Mouse (Mus musculus): ENCODE results near the gene Ccdc163. TPM values are rescaled to one million over a fixed set of nuclear protein-coding genes. Genes with fewer than 3 reads are reported as not detected.
"Not testable (repeated sequence)": the region's sequence is repeated elsewhere in the genome, so short reads cannot be mapped to it uniquely, and the experiment has no call there.

Gene Ccdc163
- polyA plus RNA-seq, 1 experiment from 2014 or later: 38.5 TPM

DNA sequence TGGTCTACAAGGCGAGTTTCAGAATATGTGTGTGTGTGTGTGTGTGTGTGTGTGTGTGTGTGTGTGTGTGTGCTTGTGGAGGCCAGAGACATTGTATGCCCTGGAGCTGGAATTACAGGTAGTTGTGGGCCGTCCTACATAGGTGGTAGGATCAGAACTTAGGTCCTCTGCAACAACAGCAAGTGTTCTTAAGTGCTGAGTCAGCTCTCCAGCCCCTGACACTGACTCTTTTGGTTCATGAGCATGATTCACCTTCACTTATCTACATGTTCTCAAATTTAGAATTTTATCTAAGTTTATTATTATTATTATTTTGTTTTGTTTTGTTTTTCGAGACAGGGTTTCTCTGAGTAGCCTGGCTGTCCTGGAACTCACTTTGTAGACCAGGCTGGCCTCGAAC, 27.8 kb upstream of the Ccdc163 start:
- not testable (repeated sequence) for H3K4me1 ChIP-seq; H3K27ac ChIP-seq (replicated peaks); H3K4me3 ChIP-seq; DNase-seq (ENCODE audit: low spot score); H3K36me3 ChIP-seq (replicated peaks); H3K9me3 ChIP-seq; H3K27me3 ChIP-seq (replicated peaks; ENCODE audit: low read depth, poor library complexity, severe bottlenecking)
- WGBS: 92% methylated on average over 4 of the region's 4 CpGs

DNA sequence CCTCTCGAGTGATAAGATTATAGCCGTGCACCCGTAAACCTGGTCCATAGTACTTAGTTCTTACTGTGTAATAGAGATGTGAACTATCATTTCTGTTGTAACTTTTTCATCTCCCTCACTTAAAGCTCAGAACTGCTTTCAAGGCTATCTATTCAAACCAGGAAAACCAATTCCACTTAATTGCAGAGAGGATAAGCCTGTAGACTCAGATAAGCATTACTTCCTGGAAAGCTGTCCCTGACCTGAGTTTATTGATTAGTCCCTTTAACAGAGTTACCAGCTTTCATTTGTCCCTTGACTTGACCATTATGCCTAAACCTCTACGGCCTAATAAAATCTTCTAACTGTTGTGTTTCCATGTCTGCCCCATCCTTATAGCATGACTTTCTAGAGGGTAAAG, 24.4 kb upstream of the Ccdc163 start:
- no peaks in the 10 kb centered on the region for H3K27me3 ChIP-seq (replicated peaks; ENCODE audit: low read depth, poor library complexity, severe bottlenecking)
- peaks cover 20% of the 10 kb centered on the region for H3K36me3 ChIP-seq (replicated peaks)
- peaks cover 19% of the 10 kb centered on the region for H3K4me1 ChIP-seq
- WGBS: 92% methylated on average over 4 of the region's 4 CpGs
- DNase-seq (ENCODE audit: low spot score): no peak
- H3K4me3 ChIP-seq: no peak overlapping the region
- no peak overlapping the region for H3K27ac ChIP-seq (replicated peaks)
- no peaks in the 10 kb centered on the region for H3K9me3 ChIP-seq

DNA sequence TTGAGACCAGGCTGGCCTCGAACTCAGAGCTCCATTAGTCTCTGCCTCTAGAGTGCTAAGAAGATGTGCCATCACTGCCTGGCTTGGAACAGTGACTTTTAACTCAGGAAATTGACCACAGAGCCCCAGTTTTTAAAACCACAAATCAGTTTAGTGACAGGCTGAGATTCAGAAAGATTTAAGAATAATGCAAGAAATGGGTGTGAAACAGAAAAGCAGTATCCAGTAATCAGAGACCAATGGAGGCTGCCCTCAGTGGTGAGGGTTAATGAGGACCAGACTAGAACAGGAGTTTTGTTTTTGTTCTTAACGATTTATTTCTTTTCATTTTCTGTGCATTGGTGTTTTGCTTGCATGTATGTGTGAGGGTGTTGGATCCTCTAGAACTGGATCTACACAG, 23.6 kb upstream of the Ccdc163 start:
- Histone ChIP-seq H3K27ac (replicated peaks) (peak overlapping the region; percentile 96), H3K4me3 (peak overlapping the region; percentile 80)
- WGBS: 67% methylated on average over 2 of the region's 2 CpGs

DNA sequence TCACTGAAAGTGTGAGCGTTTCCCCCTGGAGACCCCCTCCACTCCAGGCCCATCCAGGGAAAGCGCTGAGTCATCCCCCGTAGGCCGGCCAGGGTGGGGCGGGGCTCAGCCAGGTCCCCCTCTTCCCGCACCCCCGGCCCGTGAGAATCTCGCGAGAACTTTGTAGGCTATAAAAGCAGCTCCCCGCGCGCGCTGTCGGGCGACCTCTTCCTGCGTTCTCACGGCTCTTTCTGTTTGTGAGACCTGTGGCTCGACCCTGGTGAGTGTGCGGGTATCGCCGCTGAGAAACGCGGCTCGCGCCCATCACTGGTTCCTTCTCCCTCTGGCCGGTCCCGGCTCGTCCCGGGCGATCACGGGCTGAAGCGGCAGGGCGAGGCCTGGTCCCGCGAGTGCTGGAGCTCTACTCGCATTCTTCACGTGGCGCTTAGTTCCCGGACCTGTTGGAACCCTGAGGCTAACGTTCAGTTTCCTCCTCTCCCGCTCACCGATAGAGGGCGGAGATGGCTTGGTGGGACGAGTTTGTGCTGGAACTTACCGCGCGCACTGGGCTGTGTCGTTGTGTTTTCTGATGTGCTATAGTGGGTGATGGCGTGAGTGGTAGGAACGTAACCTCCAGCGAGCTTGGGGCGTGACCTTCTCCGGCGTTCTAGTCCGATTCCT, 22.8 kb upstream of the Ccdc163 start, which contains the start of gene Prdx1:
Gene Prdx1, plus strand, starts transcription at position 143 of the 660 bp plus-strand sequence.
- Histone ChIP-seq H3K4me3 (peak within 1 kb of the TSS; percentile 80), H3K27me3 (replicated peaks; ENCODE audit: low read depth, poor library complexity, severe bottlenecking) (no peaks in the 10 kb centered on the region), H3K36me3 (replicated peaks) (peaks cover 35% of the 10 kb centered on the region), H3K4me1 (peaks cover 19% of the 10 kb centered on the region), H3K27ac (replicated peaks) (peak within 1 kb of the TSS; percentile 96), H3K9me3 (no peaks in the 10 kb centered on the region)
- under 1% methylated on average over 56 of the region's 56 CpGs for WGBS
- peak; percentile 97 for DNase-seq (ENCODE audit: low spot score)

More for the DNA sequence above, 23.6 kb upstream of the Ccdc163 start:
- H3K36me3 ChIP-seq (replicated peaks): peaks cover 27% of the 10 kb centered on the region
- peaks cover 19% of the 10 kb centered on the region for H3K4me1 ChIP-seq
- DNase-seq (ENCODE audit: low spot score): no peak
- H3K9me3 ChIP-seq: no peaks in the 10 kb centered on the region
- no peaks in the 10 kb centered on the region for H3K27me3 ChIP-seq (replicated peaks; ENCODE audit: low read depth, poor library complexity, severe bottlenecking)

GRCm38 (mm10) chr4:116687041-116687440, 21.3 kb upstream of the Ccdc163 start:
- Histone ChIP-seq H3K27ac (replicated peaks) (no peak overlapping the region), H3K9me3 (no peaks in the 10 kb centered on the region), H3K4me3 (peak overlapping the region; percentile 80), H3K36me3 (replicated peaks) (peaks cover 51% of the 10 kb centered on the region), H3K27me3 (replicated peaks; ENCODE audit: low read depth, poor library complexity, severe bottlenecking) (no peaks in the 10 kb centered on the region), H3K4me1 (peaks cover 19% of the 10 kb centered on the region)
- DNase-seq (ENCODE audit: low spot score): no peak
- WGBS: 64% methylated on average over 1 of the region's 1 CpGs

DNA sequence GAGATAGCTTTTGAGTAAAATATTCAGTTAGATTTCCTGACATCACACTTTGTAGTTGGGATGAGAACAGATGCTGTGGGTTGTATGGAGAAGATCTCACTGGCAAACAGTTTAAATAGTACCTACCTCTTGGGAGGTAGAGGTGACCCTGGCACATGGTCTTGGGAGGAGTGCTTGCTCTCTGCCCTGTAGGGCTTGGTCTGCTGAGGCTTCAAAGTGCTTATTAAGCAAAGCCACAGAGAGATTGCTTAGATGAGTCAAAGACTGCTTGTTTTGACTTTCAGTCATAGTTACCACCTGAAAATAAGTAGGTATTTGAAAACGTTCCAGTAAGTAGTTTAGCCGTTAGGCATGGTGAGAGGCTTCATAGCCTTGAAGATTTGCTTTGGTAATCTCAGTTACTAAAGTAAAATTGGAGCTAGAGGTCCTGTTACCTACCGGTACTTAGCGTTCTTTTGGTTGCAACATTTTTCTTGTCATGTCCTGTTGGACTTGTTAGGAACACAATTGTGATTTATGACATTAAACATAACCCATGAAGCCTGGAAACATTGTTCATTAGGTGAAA, 18.9 kb upstream of the Ccdc163 start:
- peaks cover 74% of the 10 kb centered on the region for H3K36me3 ChIP-seq (replicated peaks)
- no peaks in the 10 kb centered on the region for H3K27me3 ChIP-seq (replicated peaks; ENCODE audit: low read depth, poor library complexity, severe bottlenecking)
- 92% methylated on average over 4 of the region's 4 CpGs for WGBS
- no peak overlapping the region for H3K27ac ChIP-seq (replicated peaks)
- H3K4me3 ChIP-seq: no peak overlapping the region
- no peaks in the 10 kb centered on the region for H3K9me3 ChIP-seq
- DNase-seq (ENCODE audit: low spot score): no peak
- peaks cover 19% of the 10 kb centered on the region for H3K4me1 ChIP-seq

DNA sequence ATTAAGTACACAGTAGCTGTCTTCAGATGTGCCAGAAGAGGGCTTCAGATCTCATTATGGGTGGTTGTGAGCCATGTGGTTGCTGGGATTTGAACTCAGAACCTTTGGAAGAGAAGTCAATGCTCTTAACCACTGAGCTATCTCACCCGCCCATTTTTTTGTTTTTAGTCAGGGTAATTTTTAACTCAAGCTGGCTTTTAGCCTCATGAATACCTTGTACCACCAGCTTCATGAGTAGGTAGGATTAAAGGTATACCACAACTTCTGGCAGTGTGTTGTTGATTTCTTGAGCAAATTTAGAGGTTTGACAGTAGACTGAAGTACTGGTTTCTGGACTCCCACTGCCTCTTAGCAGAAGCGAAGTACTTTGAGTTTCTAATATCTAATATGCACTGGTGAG, 16.2 kb upstream of the Ccdc163 start:
- no peak for DNase-seq (ENCODE audit: low spot score)
- Histone ChIP-seq H3K4me3 (no peak overlapping the region), H3K27me3 (replicated peaks; ENCODE audit: low read depth, poor library complexity, severe bottlenecking) (no peaks in the 10 kb centered on the region), H3K4me1 (peaks cover 3% of the 10 kb centered on the region), H3K27ac (replicated peaks) (no peak overlapping the region), H3K36me3 (replicated peaks) (peaks cover 100% of the 10 kb centered on the region), H3K9me3 (no peaks in the 10 kb centered on the region)
- 89% methylated on average over 2 of the region's 2 CpGs for WGBS

DNA sequence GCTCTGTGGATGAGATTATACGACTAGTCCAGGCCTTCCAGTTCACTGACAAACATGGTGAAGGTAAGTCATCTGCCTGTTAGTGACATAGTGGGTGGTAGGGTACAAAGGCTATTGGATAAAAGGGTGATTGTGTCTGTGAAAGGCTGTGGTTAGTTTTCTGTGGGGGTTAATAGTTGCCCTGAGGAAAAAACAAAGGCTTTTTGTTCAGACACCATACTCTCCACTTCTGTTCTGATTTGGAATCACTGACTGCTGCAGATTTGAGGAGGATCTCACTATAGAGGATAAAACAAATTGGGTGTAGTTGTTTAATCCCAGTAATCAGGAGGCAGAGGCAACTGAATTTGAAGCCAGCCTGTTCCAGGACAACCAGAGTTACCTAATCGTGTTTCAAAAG, 14.5 kb upstream of the Ccdc163 start:
- WGBS: 66% methylated on average over 2 of the region's 2 CpGs
- Histone ChIP-seq H3K4me1 (no peaks in the 10 kb centered on the region), H3K36me3 (replicated peaks) (peaks cover 100% of the 10 kb centered on the region), H3K9me3 (no peaks in the 10 kb centered on the region), H3K4me3 (no peak overlapping the region), H3K27ac (replicated peaks) (no peak overlapping the region), H3K27me3 (replicated peaks; ENCODE audit: low read depth, poor library complexity, severe bottlenecking) (no peaks in the 10 kb centered on the region)
- no peak for DNase-seq (ENCODE audit: low spot score)

DNA sequence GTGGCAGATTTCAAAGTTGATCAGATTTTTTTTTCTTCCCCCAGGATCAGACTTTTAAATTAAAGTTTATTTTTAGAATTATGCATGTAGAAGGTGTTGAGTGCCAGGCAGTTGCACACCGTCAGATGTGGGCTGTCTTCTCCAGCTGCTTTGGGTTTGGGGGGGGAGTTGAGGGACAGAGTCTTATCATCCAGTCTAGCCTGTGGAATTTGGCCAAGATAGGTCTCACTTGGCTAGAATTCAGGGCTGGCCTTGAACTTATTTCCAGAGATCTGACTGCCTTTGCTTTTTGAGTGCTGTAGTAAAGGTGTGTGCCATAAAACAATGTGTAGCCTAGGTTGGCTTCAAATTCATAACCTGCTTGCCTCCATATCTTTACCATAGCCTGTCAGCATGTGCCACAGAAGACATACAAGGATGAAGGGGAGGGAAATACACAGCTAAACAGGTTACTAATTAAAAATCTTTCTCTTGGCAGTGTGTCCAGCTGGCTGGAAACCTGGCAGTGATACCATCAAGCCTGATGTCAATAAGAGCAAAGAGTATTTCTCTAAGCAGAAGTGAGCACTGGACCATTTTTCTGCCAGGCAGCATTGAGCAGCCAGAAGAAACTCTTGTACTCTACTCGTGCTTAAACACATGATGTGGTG, 9.5 kb upstream of the Ccdc163 start:
- Histone ChIP-seq H3K27me3 (replicated peaks; ENCODE audit: low read depth, poor library complexity, severe bottlenecking) (no peaks in the 10 kb centered on the region), H3K4me1 (no peaks in the 10 kb centered on the region), H3K4me3 (no peak overlapping the region), H3K27ac (replicated peaks) (no peak overlapping the region), H3K36me3 (replicated peaks) (peaks cover 94% of the 10 kb centered on the region), H3K9me3 (no peaks in the 10 kb centered on the region)
- WGBS: 93% methylated on average over 2 of the region's 2 CpGs
- DNase-seq (ENCODE audit: low spot score): no peak

GRCm38 (mm10) chr4:116700964-116701363, 7.3 kb upstream of the Ccdc163 start:
- WGBS: 88% methylated on average over 1 of the region's 1 CpGs
- no peaks in the 10 kb centered on the region for H3K4me1 ChIP-seq
- no peak for DNase-seq (ENCODE audit: low spot score)
- no peak overlapping the region for H3K4me3 ChIP-seq
- H3K27me3 ChIP-seq (replicated peaks; ENCODE audit: low read depth, poor library complexity, severe bottlenecking): no peaks in the 10 kb centered on the region
- no peak overlapping the region for H3K27ac ChIP-seq (replicated peaks)
- H3K9me3 ChIP-seq: no peaks in the 10 kb centered on the region
- peaks cover 88% of the 10 kb centered on the region for H3K36me3 ChIP-seq (replicated peaks)

DNA sequence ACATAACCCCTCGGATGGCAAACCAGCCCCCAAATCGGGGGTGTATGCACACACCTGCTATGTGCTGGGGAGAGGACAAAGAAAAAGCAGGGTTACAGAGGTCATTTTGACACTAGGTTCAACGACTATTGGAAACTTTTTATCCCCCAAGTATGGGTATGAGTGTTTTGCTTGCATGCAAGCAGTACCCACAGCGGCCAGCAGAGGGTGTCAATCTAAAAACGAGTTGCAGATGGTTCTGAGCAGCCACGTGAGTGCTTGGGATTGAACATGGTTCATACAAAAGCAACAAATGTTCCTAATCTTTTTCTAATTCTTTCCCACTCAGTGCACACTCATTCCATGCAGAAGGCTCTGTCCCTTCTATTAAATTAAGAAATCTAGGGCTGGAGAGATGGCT, 4.5 kb upstream of the Ccdc163 start:
- peaks cover 6% of the 10 kb centered on the region for H3K4me1 ChIP-seq
- peak; percentile 83 for DNase-seq (ENCODE audit: low spot score)
- WGBS: 38% methylated on average over 6 of the region's 6 CpGs
- H3K9me3 ChIP-seq: no peaks in the 10 kb centered on the region
- peaks cover 59% of the 10 kb centered on the region for H3K36me3 ChIP-seq (replicated peaks)
- no peak overlapping the region for H3K4me3 ChIP-seq
- H3K27me3 ChIP-seq (replicated peaks; ENCODE audit: low read depth, poor library complexity, severe bottlenecking): no peaks in the 10 kb centered on the region
- no peak overlapping the region for H3K27ac ChIP-seq (replicated peaks)

DNA sequence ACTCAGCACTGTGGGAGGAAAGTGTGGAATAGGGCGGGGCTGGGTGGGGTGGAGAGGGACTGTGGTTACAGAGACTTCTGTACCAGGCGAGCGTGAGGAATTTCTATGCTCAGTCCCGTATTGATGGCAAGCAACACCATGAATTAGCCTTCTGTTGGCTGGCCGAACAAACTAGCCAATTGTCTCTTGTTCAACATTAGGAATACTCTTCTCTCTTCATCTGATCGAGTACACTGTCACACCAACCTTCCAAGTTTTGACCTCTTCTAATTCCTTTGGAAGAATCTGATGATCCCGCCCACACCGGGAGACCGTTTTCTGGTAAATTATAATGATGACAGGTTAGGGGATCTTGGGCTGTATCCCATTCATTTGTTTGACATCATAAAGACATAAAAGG, 643 bp upstream of the Ccdc163 start:
- H3K4me1 ChIP-seq: peaks cover 19% of the 10 kb centered on the region
- H3K4me3 ChIP-seq: peak overlapping the region; percentile 69
- WGBS: 20% methylated on average over 9 of the region's 9 CpGs
- no peaks in the 10 kb centered on the region for H3K9me3 ChIP-seq
- peak overlapping the region; percentile 82 for H3K27ac ChIP-seq (replicated peaks)
- no peaks in the 10 kb centered on the region for H3K27me3 ChIP-seq (replicated peaks; ENCODE audit: low read depth, poor library complexity, severe bottlenecking)
- DNase-seq (ENCODE audit: low spot score): no peak
- H3K36me3 ChIP-seq (replicated peaks): peaks cover 33% of the 10 kb centered on the region
